Mouse (Mus musculus): ENCODE measurements around the gene Rara.

GRCm38 (mm10) chr11:98931513-98932292, 4.1 kb downstream of the Rara start:
- TF ChIP-seq CTCF (IDR thresholded peaks at IDR 0.05; ENCODE audit: control insufficient read depth, insufficient read depth, insufficient read length): peak; percentile 17
- TF ChIP-seq MYOD1 (IDR thresholded peaks at IDR 0.05; ENCODE audit: control insufficient read depth, insufficient read length, low read depth): peak; percentile 50
- no peak for TF ChIP-seq MYOG (IDR thresholded peaks at IDR 0.05; ENCODE audit: control insufficient read depth, extremely low read depth, insufficient read length)
- no peak for TF ChIP-seq CEBPB (IDR thresholded peaks at IDR 0.05; ENCODE audit: low read depth)
- no peak for TF ChIP-seq USF1 (IDR thresholded peaks at IDR 0.05; ENCODE audit: low read depth)
- TF ChIP-seq FOSL1 (IDR thresholded peaks at IDR 0.05; ENCODE audit: insufficient read depth, low read length, poor library complexity, severe bottlenecking): no peak
- peak; percentile 19 for TF ChIP-seq MAX (IDR thresholded peaks at IDR 0.05)

Measured in C2C12 (cell line).